Mouse (Mus musculus) macrophage (primary cell): Measurements from ENCODE around the gene Tfec. TPM values are rescaled to one million over a fixed set of nuclear protein-coding genes. Genes with fewer than 3 reads are reported as not detected.

Experiments used
- H3K27ac ChIP-seq: fragments of 350-480 bp; formaldehyde crosslinking; 2 replicates; pipeline ENCODE4 v1.9.0; 2021
- H3K36me3 ChIP-seq: fragments of 350-480 bp; formaldehyde crosslinking; 2 replicates; pipeline ENCODE4 v1.9.0; 2021; ENCODE audit errors: inconsistent target
- H3K4me3 ChIP-seq: fragments of 350-480 bp; formaldehyde crosslinking; 2 replicates; pipeline ENCODE4 v1.9.0; 2021; ENCODE audit errors: inconsistent target
- H3K79me2 ChIP-seq: fragments of 350-480 bp; formaldehyde crosslinking; 2 replicates; pipeline ENCODE4 v1.9.0; 2021; ENCODE audit errors: inconsistent target
- WGBS: methylation state at CpG from one replicate; pipeline ENCODE4 v1.1.7; 2026; ENCODE audit warnings: inconsistent platforms; ENCODE audit not compliant: missing documents; 5-methylcytosine and 5-hydroxymethylcytosine counted together
- polyA plus RNA-seq: library from polyadenylated mRNA; stranded (reverse); fragments of 250-400 nt; gene quantifications from 3 replicates; pipeline ENCODE4 v1.2.4, GENCODE M21; 2018; ENCODE audit warnings: inconsistent platforms

Tfec gene
- polyA plus RNA-seq, 1 experiment from 2014 or later = 42.6 TPM

DNA sequence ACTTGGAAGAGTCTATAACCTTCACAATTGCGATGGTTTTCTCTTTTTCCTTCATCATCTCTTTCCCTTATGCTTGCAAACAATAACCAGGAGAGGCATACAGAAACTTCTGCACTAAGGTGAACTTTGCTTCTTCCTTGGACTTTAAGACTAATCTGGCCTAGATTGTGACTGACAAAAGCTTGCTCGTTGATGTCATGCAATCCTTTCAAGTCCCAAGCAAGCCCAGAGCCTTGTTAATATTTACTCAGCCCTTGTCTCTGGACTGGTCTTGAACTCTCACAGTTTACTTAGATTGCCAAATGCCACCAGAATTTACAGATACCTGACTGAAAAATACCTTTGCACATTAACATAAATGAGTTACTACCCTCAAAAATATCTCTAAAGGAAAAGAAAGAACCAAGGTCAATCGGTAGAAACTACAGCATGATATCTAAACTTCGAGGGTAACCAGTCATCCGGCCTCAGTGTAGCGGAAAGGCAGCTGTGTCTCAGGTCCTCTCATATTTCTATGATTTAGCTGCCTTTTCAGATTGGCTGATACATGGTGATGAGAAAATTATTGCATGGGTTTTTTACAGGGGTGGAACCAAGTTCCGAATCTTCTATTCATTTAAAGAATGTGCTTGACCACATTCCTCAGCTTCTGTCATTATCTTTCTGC lies 42.2 kb downstream of the Tfec start:
- 95% methylated on average over 7 of the region's 7 CpGs for WGBS
- Histone ChIP-seq H3K79me2 (no peaks in the 10 kb centered on the region; the same call in 1 of the 2 replicates), H3K27ac (no peak overlapping the region), H3K36me3 (no peaks in the 10 kb centered on the region), H3K4me3 (no peak overlapping the region)

DNA sequence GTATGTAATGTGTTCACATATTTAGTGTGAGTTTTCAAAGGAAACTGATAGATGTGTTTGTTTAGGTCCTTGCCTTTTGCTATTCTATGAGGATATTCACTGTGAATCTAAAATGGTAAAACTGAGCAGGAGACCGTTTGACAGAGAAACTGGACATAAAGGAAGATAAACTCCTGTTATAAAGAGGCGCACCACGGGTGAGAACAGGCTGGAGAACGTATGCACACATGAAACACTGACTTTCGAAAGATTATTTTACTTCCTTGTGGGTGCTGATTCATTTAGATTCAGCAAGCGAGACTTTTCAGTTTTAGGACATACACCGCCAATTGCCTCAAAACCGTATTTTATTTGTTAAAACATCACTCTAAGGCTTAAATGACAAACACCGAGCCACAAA lies 43.3 kb downstream of the Tfec start:
- H3K36me3 ChIP-seq = no peaks in the 10 kb centered on the region
- H3K27ac ChIP-seq = no peak overlapping the region
- 78% methylated on average over 9 of the region's 9 CpGs for WGBS
- H3K4me3 ChIP-seq = no peak overlapping the region
- H3K79me2 ChIP-seq = peaks cover 4% of the 10 kb centered on the region; the same call in 1 of the 2 replicates

DNA sequence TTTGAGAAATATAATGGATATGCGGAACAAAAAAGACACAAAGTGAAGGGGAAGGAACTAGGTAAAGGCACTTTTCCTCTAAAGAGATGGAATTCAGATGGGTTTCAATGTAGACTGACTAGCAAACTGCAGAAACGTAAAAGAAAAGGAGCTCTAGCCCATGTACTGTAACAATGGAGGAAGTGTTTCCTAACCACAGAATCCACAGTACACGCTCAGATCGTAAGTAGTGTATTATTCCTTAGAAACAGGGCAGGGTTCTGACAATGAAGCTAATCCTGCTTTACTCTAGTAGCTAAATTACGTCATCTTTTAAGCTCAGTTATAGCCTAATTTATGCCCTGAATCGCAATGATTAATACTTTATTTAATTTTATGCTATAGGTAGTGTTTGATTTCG lies 51.7 kb downstream of the Tfec start:
- H3K27ac ChIP-seq = no peak overlapping the region
- WGBS = 72% methylated on average over 7 of the region's 7 CpGs
- peaks cover 4% of the 10 kb centered on the region; the same call in 1 of the 2 replicates for H3K79me2 ChIP-seq
- no peak overlapping the region for H3K4me3 ChIP-seq
- peaks cover 19% of the 10 kb centered on the region for H3K36me3 ChIP-seq

DNA sequence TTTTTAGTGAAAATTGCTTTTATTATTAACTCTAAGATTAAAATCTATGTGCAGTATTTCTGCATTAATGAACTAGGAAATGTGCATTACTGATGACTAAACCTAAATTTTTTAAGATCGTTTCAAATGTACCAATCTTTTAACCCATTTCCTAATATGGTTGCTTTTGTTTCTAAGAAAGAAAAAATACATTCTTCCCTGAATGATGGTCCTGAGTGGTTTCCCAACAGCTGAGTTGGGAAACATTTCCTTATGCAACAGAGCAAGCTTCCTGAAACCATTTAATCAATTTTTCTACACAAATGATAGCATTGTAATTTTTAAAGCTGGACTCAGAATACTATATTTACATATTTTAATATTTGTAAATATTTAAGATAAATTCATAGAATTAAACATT lies 62.6 kb downstream of the Tfec start:
- Histone ChIP-seq H3K27ac (no peak overlapping the region), H3K4me3 (no peak overlapping the region), H3K79me2 (no peaks in the 10 kb centered on the region), H3K36me3 (peaks cover 19% of the 10 kb centered on the region; the same call in 1 of the 2 replicates)
- WGBS = 40% methylated on average over 1 of the region's 1 CpGs

DNA sequence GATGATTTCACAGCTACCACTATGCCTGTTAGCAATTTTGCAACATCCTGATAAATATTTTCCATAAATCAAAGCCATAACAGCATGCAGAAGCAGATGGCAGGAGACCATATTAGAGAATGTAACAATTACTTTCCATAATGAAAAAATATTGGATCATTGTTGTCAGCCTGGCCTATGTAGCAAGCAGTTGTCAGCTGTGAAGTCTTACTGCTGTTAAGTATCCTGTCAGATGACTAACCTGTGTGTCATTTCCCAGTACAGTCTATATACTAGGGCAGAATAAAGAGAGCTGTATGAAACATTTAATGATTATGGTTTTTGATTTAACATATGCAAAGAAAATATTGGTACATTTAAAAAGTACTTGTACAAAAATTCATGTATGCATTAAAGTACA lies 69.9 kb downstream of the Tfec start:
- Histone ChIP-seq H3K27ac (no peak overlapping the region), H3K79me2 (no peaks in the 10 kb centered on the region), H3K4me3 (no peak overlapping the region), H3K36me3 (peaks cover under 1% of the 10 kb centered on the region; the same call in 1 of the 2 replicates)

DNA sequence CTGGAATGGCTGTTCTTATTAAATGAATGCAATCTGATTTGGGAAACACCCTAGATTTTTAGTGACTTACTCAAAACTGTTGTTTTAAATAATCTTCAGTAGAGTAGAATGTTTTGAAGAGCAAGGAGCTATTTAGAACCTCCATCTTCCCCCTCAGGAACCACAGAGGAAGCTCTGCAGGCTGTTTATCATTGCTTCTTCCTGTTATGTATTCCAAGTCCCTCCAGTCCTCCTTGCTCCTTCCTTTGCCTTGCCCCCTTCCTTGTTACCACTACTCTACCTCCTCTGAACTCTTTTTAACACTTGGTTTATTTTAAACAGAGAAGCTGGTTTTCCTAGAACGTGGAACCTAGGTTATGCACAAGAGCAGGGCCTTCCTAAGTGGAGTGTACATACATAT lies 76.3 kb downstream of the Tfec start:
- Histone ChIP-seq H3K27ac (no peak overlapping the region), H3K36me3 (no peaks in the 10 kb centered on the region), H3K79me2 (no peaks in the 10 kb centered on the region), H3K4me3 (no peak overlapping the region)
- WGBS = 13% methylated on average over 1 of the region's 1 CpGs

DNA sequence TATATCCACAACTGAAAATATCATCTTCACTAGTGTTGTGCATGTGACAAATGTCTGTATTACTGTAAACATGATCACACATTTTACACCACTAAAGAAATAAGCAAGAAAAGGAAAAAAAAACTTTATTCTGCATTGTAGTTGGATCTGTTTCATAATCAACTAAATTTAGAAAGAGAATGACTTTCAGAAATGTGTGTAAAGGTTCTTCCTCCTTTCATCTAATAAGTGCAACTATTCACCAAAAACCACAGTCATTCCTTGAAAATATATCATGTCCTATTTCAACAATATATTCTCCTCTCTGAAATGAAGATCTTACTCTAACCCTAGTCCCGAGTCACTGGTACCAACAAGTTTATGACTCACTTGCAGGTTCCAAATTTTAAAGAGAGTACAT lies 91.9 kb downstream of the Tfec start:
- Histone ChIP-seq H3K79me2 (no peaks in the 10 kb centered on the region), H3K36me3 (no peaks in the 10 kb centered on the region), H3K4me3 (no peak overlapping the region), H3K27ac (no peak overlapping the region)
- WGBS = 0% methylated on average over 1 of the region's 1 CpGs

DNA sequence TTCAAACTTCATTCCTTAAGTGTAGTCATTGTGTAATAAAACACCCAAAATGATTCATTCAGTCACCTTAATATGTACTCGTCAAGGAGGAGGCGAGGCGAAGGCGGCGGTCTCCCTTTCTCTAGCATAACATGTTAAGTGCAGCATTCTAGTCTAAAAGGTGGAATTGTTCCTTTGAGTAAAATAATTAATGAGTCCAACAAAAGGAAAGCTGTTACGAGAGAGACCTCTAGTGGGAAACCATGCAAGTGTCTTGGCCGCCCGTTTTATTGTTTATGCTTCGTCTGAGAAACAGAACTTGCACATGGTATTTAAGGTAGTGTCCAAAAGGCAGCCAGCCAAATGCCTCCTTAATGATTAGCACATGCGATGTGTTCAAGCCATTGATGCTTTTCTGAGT lies 100.6 kb downstream of the Tfec start:
- no peak overlapping the region for H3K27ac ChIP-seq
- no peak overlapping the region for H3K4me3 ChIP-seq
- WGBS = 35% methylated on average over 10 of the region's 10 CpGs
- H3K79me2 ChIP-seq = no peaks in the 10 kb centered on the region
- H3K36me3 ChIP-seq = no peaks in the 10 kb centered on the region

DNA sequence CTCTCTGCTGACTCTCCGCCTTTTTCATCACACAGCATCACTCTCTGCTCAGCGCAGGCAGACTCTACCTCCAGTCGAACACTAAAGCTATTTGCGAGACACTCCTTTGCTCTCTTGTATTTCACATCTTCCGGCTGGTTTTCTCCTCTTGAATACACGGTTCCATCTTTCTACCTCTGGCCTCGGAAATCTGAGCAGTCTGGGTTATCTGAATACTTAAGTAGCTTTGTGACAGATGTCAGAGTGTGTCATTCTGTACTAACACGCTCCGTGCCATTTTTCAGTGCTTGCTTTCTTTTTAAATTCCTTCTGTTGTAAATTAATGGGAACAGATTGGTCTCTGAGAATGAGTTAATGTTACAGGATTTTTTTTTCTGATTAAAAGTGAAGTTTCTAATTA lies 101.3 kb downstream of the Tfec start:
- Histone ChIP-seq H3K36me3 (no peaks in the 10 kb centered on the region), H3K4me3 (no peak overlapping the region), H3K27ac (no peak overlapping the region), H3K79me2 (no peaks in the 10 kb centered on the region)
- 88% methylated on average over 9 of the region's 9 CpGs for WGBS

DNA sequence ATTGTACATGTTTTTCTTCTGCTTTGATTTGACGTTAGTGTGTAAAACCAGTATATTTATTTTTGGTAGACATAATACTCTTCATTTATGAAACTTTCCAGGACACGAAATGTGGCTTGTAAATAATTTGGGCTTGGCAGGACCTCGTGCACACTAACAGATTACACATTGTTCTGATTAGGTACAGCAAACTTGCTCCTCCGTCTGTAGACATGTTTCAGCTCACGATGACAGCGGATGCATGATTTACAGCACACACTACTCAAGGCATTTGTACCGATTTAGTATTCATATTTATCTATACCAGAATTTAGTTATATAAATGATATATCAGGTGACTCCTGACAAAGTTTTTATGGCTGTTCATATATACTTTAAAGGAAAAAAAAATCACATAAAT lies 104.2 kb downstream of the Tfec start:
- Histone ChIP-seq H3K4me3 (no peak overlapping the region), H3K36me3 (no peaks in the 10 kb centered on the region), H3K27ac (no peak overlapping the region), H3K79me2 (no peaks in the 10 kb centered on the region)
- WGBS = 94% methylated on average over 6 of the region's 7 CpGs

DNA sequence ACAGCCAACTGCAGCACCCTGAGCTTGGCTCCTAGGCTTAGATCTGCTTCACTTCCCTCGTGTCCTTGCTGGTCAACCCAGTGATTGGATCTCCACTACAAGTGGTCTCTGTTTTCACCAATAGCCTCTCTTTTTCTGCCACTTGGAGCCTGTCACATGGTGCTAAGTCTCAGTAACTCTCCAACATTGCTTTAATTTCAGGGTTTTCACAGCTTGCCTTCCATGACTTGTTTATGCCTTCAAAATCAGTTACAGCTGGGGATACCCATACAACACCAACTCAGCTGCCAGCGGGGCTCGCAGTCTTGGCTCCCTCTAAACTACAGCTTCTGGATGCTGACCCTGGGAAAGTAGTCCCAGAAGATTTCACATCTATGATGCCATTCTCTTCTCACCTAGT lies 113.1 kb downstream of the Tfec start:
- Histone ChIP-seq H3K36me3 (no peaks in the 10 kb centered on the region; the same call in 1 of the 2 replicates), H3K4me3 (no peak overlapping the region), H3K27ac (no peak overlapping the region), H3K79me2 (no peaks in the 10 kb centered on the region)
- WGBS = 87% methylated on average over 3 of the region's 3 CpGs

Other genes starting within 250 kb of the Tfec start
- 6.0 to 18.5 TPM (median 7.7 TPM) in 3 replicates for gene Tes, start 166.7 kb upstream of the Tfec start, polyA plus RNA-seq